Mouse (Mus musculus) heart, adult 2 months (tissue): ENCODE results near the gene Rtn1.

Experiments
- CTCF ChIP-seq: fragments of 200-600 bp; IDR thresholded peaks from 2 replicates; pipeline ENCODE4 v1.8.1; 2022; ENCODE audit warnings: antibody characterized with exemption, mild to moderate bottlenecking, moderate library complexity
- POLR2A ChIP-seq: fragments of 200-500 bp; IDR thresholded peaks from 2 replicates; pipeline ENCODE4 v1.6.1; 2011; ENCODE audit warnings: mild to moderate bottlenecking, low read depth, low read length, control low read depth; ENCODE audit not compliant: insufficient read depth

- TF ChIP-seq CTCF (no peak), POLR2A (no peak)
Measured at GRCm38 (mm10) chr12:72354241-72354640, 54.6 kb downstream of the Rtn1 start.
